Mouse (Mus musculus): ENCODE measurements around the gene Gm20388. TPM values are rescaled to one million over a fixed set of nuclear protein-coding genes. Genes with fewer than 3 reads are reported as not detected.

Gm20388 gene
- polyA plus RNA-seq, 1 experiment from 2014 or later: 1.4 TPM

GRCm38 (mm10) chr8:123715916-123716592 lies 3805.4 kb downstream of the Gm20388 start:
- H3K4me3 ChIP-seq (ENCODE audit: low read depth, low read length): no peak overlapping the region
- WGBS (ENCODE audit: insufficient replicate concordance): 67% methylated on average over 13 of the region's 13 CpGs
- no peaks in the 10 kb centered on the region for H3K36me3 ChIP-seq (ENCODE audit: control insufficient read depth, insufficient read depth)
- ATAC-seq (ENCODE audit: low read depth): no peak
- H3K4me1 ChIP-seq (ENCODE audit: control insufficient read depth, low read depth, low read length): peaks cover 12% of the 10 kb centered on the region
- H3K27ac ChIP-seq (ENCODE audit: low read length): no peak overlapping the region
- H3K9me3 ChIP-seq (replicated peaks; ENCODE audit: control insufficient read depth, low read length): no peaks in the 10 kb centered on the region
- H3K27me3 ChIP-seq (ENCODE audit: control insufficient read depth, insufficient read depth, low read depth, low read length): no peaks in the 10 kb centered on the region
- no peak overlapping the region for H3K9ac ChIP-seq (ENCODE audit: low read depth, low read length)
- no peak overlapping the region for H3K4me2 ChIP-seq (ENCODE audit: low read depth, low read length)

GRCm38 (mm10) chr8:123717104-123717503 lies 3806.5 kb downstream of the Gm20388 start:
- Histone ChIP-seq H3K27me3 (ENCODE audit: control insufficient read depth, insufficient read depth, low read depth, low read length) (no peaks in the 10 kb centered on the region), H3K9me3 (replicated peaks; ENCODE audit: control insufficient read depth, low read length) (no peaks in the 10 kb centered on the region), H3K27ac (ENCODE audit: low read length) (no peak overlapping the region), H3K36me3 (ENCODE audit: control insufficient read depth, insufficient read depth) (no peaks in the 10 kb centered on the region), H3K4me2 (ENCODE audit: low read depth, low read length) (no peak overlapping the region), H3K9ac (ENCODE audit: low read depth, low read length) (no peak overlapping the region), H3K4me1 (ENCODE audit: control insufficient read depth, low read depth, low read length) (peaks cover 13% of the 10 kb centered on the region), H3K4me3 (ENCODE audit: low read depth, low read length) (no peak overlapping the region)
- WGBS (ENCODE audit: insufficient replicate concordance): 48% methylated on average over 2 of the region's 2 CpGs
- ATAC-seq (ENCODE audit: low read depth): no peak

GRCm38 (mm10) chr8:123717516-123718490 lies 3807.2 kb downstream of the Gm20388 start:
- Histone ChIP-seq H3K27ac (ENCODE audit: low read length) (peak overlapping the region; percentile 73), H3K27me3 (ENCODE audit: control insufficient read depth, insufficient read depth, low read depth, low read length) (no peaks in the 10 kb centered on the region), H3K36me3 (ENCODE audit: control insufficient read depth, insufficient read depth) (no peaks in the 10 kb centered on the region), H3K9ac (ENCODE audit: low read depth, low read length) (no peak overlapping the region), H3K4me1 (ENCODE audit: control insufficient read depth, low read depth, low read length) (peaks cover 13% of the 10 kb centered on the region), H3K4me2 (ENCODE audit: low read depth, low read length) (no peak overlapping the region), H3K4me3 (ENCODE audit: low read depth, low read length) (no peak overlapping the region), H3K9me3 (replicated peaks; ENCODE audit: control insufficient read depth, low read length) (no peaks in the 10 kb centered on the region)
- peak; percentile 88 for ATAC-seq (ENCODE audit: low read depth)
- 72% methylated on average over 14 of the region's 15 CpGs for WGBS (ENCODE audit: insufficient replicate concordance)

- Histone ChIP-seq H3K27ac (ENCODE audit: low read length) (no peak overlapping the region), H3K9me3 (replicated peaks; ENCODE audit: control insufficient read depth, low read length) (no peaks in the 10 kb centered on the region), H3K4me3 (ENCODE audit: low read depth, low read length) (no peak overlapping the region), H3K36me3 (ENCODE audit: control insufficient read depth, insufficient read depth) (no peaks in the 10 kb centered on the region), H3K9ac (ENCODE audit: low read depth, low read length) (no peak overlapping the region), H3K4me2 (ENCODE audit: low read depth, low read length) (no peak overlapping the region), H3K27me3 (ENCODE audit: control insufficient read depth, insufficient read depth, low read depth, low read length) (no peaks in the 10 kb centered on the region), H3K4me1 (ENCODE audit: control insufficient read depth, low read depth, low read length) (peaks cover 13% of the 10 kb centered on the region)
- 79% methylated on average over 2 of the region's 2 CpGs for WGBS (ENCODE audit: insufficient replicate concordance)
- ATAC-seq (ENCODE audit: low read depth): no peak
Measured at GRCm38 (mm10) chr8:123718752-123719151, 3808.1 kb downstream of the Gm20388 start.

GRCm38 (mm10) chr8:123719280-123719679 lies 3808.6 kb downstream of the Gm20388 start:
- peaks cover 13% of the 10 kb centered on the region for H3K4me1 ChIP-seq (ENCODE audit: control insufficient read depth, low read depth, low read length)
- 13% methylated on average over 6 of the region's 6 CpGs for WGBS (ENCODE audit: insufficient replicate concordance)
- no peak overlapping the region for H3K4me3 ChIP-seq (ENCODE audit: low read depth, low read length)
- no peaks in the 10 kb centered on the region for H3K9me3 ChIP-seq (replicated peaks; ENCODE audit: control insufficient read depth, low read length)
- no peak overlapping the region for H3K9ac ChIP-seq (ENCODE audit: low read depth, low read length)
- no peak for ATAC-seq (ENCODE audit: low read depth)
- H3K4me2 ChIP-seq (ENCODE audit: low read depth, low read length): no peak overlapping the region
- no peaks in the 10 kb centered on the region for H3K36me3 ChIP-seq (ENCODE audit: control insufficient read depth, insufficient read depth)
- H3K27me3 ChIP-seq (ENCODE audit: control insufficient read depth, insufficient read depth, low read depth, low read length): no peaks in the 10 kb centered on the region
- no peak overlapping the region for H3K27ac ChIP-seq (ENCODE audit: low read length)

- H3K9ac ChIP-seq (ENCODE audit: low read depth, low read length): no peak overlapping the region
- no peak for ATAC-seq (ENCODE audit: low read depth)
- H3K27ac ChIP-seq (ENCODE audit: low read length): no peak overlapping the region
- 49% methylated on average over 5 of the region's 5 CpGs for WGBS (ENCODE audit: insufficient replicate concordance)
- H3K27me3 ChIP-seq (ENCODE audit: control insufficient read depth, insufficient read depth, low read depth, low read length): no peaks in the 10 kb centered on the region
- no peak overlapping the region for H3K4me3 ChIP-seq (ENCODE audit: low read depth, low read length)
- H3K4me2 ChIP-seq (ENCODE audit: low read depth, low read length): no peak overlapping the region
- no peaks in the 10 kb centered on the region for H3K36me3 ChIP-seq (ENCODE audit: control insufficient read depth, insufficient read depth)
- H3K9me3 ChIP-seq (replicated peaks; ENCODE audit: control insufficient read depth, low read length): no peaks in the 10 kb centered on the region
- peaks cover 13% of the 10 kb centered on the region for H3K4me1 ChIP-seq (ENCODE audit: control insufficient read depth, low read depth, low read length)
Measured at GRCm38 (mm10) chr8:123719811-123720210, 3809.2 kb downstream of the Gm20388 start.

- Histone ChIP-seq H3K27ac (ENCODE audit: low read length) (no peak overlapping the region), H3K27me3 (ENCODE audit: control insufficient read depth, insufficient read depth, low read depth, low read length) (no peaks in the 10 kb centered on the region), H3K36me3 (ENCODE audit: control insufficient read depth, insufficient read depth) (no peaks in the 10 kb centered on the region), H3K4me3 (ENCODE audit: low read depth, low read length) (no peak overlapping the region), H3K9me3 (replicated peaks; ENCODE audit: control insufficient read depth, low read length) (no peaks in the 10 kb centered on the region), H3K4me2 (ENCODE audit: low read depth, low read length) (no peak overlapping the region), H3K9ac (ENCODE audit: low read depth, low read length) (no peak overlapping the region), H3K4me1 (ENCODE audit: control insufficient read depth, low read depth, low read length) (peaks cover 13% of the 10 kb centered on the region)
- ATAC-seq (ENCODE audit: low read depth): no peak
- WGBS (ENCODE audit: insufficient replicate concordance): 19% methylated on average over 12 of the region's 12 CpGs
Measured at GRCm38 (mm10) chr8:123720471-123721001, 3809.9 kb downstream of the Gm20388 start.

- H3K9ac ChIP-seq (ENCODE audit: low read depth, low read length): no peak overlapping the region
- peaks cover 10% of the 10 kb centered on the region for H3K4me1 ChIP-seq (ENCODE audit: control insufficient read depth, low read depth, low read length)
- H3K27ac ChIP-seq (ENCODE audit: low read length): no peak overlapping the region
- WGBS (ENCODE audit: insufficient replicate concordance): 67% methylated on average over 5 of the region's 5 CpGs
- no peaks in the 10 kb centered on the region for H3K9me3 ChIP-seq (replicated peaks; ENCODE audit: control insufficient read depth, low read length)
- no peaks in the 10 kb centered on the region for H3K27me3 ChIP-seq (ENCODE audit: control insufficient read depth, insufficient read depth, low read depth, low read length)
- H3K36me3 ChIP-seq (ENCODE audit: control insufficient read depth, insufficient read depth): no peaks in the 10 kb centered on the region
- H3K4me3 ChIP-seq (ENCODE audit: low read depth, low read length): no peak overlapping the region
- no peak for ATAC-seq (ENCODE audit: low read depth)
- no peak overlapping the region for H3K4me2 ChIP-seq (ENCODE audit: low read depth, low read length)
Measured at GRCm38 (mm10) chr8:123722245-123722644, 3811.6 kb downstream of the Gm20388 start.

Measured in liver, embryonic 16.5 days (tissue).